In the genomic region with DNA sequence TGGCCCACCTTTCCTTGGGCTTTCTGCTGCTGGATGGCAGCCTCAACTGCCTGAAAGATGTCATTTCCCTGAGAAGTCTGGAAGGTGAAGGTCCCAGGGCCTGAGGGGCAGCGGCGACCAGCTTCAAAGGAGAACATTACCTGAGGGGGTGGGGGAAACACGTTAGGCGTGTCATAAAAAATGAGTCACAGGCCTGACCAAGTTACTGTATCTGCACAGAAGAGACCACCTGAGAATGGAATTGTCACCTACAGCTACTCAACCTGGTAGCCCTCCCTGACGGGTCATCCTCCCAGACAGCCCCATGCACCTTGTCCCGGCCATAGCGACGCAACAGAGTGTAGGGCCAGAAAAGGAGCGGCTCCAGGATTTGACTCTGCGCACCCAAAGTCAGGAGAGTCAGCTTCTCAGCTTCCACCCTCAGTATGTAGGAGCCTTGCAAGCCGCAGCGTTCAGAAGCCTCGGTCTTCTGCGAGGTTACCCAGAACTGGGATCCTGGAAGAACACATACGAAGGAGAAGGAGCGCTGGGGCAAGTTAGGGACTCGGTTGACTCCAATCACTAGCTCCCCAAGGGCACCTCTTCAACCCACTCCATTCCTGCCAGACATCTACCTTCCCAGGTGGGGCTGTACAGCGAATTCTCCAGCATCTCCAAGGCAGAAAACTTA, we compare ENCODE assay signal across 8 mouse cellular contexts. TPM values are rescaled to one million over a fixed set of nuclear protein-coding genes. Genes with fewer than 3 reads are reported as not detected.
A peak's percentile ranks its signal among the peaks of the same experiment; 100 is the strongest.
DNase-seq lines count a peak whose midpoint lies in the region; ATAC-seq and TF ChIP-seq lines count a peak whose summit lies in the region.

No protein-coding gene starts in this region.

- peaks cover 49% of the 10 kb centered on the region for H3K4me1 ChIP-seq in kidney, embryonic 15.5 days
- H3K4me1 ChIP-seq in bone marrow macrophage, adult 2 months (ENCODE audit: control insufficient read depth, insufficient read depth, low read length) = peaks cover 12% of the 10 kb centered on the region
- H3K4me1 ChIP-seq in hindbrain, embryonic 15.5 days (replicated peaks) = peaks cover 21% of the 10 kb centered on the region
- peaks cover 19% of the 10 kb centered on the region for H3K4me1 ChIP-seq in midbrain, embryonic 15.5 days

- TF ChIP-seq POLR2A in bone marrow macrophage, adult 2 months (IDR thresholded peaks at IDR 0.05; ENCODE audit: borderline replicate concordance, low read depth, low read length) = no peak

- H3K27ac ChIP-seq in kidney, embryonic 15.5 days = no peak overlapping the region; the same call in 1 of the 2 replicates
- no peak overlapping the region for H3K27ac ChIP-seq in bone marrow macrophage, adult 2 months (ENCODE audit: insufficient read depth, low read depth, low read length)
- no peak overlapping the region for H3K27ac ChIP-seq in hindbrain, embryonic 15.5 days (replicated peaks)
- H3K27ac ChIP-seq in midbrain, embryonic 15.5 days = no peak overlapping the region

- no peak; the same call in 1 of the 2 replicates for TF ChIP-seq CTCF in bone marrow macrophage, adult 2 months (IDR thresholded peaks at IDR 0.05; ENCODE audit: low read depth, low read length)

- no peak for ATAC-seq in kidney, embryonic 15.5 days (replicated peaks; ENCODE audit: low FRiP score)
- ATAC-seq in hindbrain, embryonic 15.5 days (ENCODE audit: low FRiP score, low read depth) = no peak
- ATAC-seq in midbrain, embryonic 15.5 days (replicated peaks) = no peak
- no peak for ATAC-seq in activated CD4-positive, CD25-positive, alpha-beta regulatory T cell, adult 4 months

- DNase-seq in kidney, adult 9 months = no peak
- DNase-seq in spleen, adult 12 weeks (ENCODE audit: low spot score) = no peak
- DNase-seq in gastrocnemius, postnatal 10 days = no peak

- no peaks in the 10 kb centered on the region for H3K9me3 ChIP-seq in kidney, embryonic 15.5 days (replicated peaks)
- H3K9me3 ChIP-seq in hindbrain, embryonic 15.5 days = no peaks in the 10 kb centered on the region
- no peaks in the 10 kb centered on the region for H3K9me3 ChIP-seq in midbrain, embryonic 15.5 days

- peaks cover 31% of the 10 kb centered on the region for H3K27me3 ChIP-seq in kidney, embryonic 15.5 days
- peaks cover 43% of the 10 kb centered on the region for H3K27me3 ChIP-seq in hindbrain, embryonic 15.5 days
- H3K27me3 ChIP-seq in midbrain, embryonic 15.5 days (replicated peaks) = peaks cover 45% of the 10 kb centered on the region

- peak overlapping the region; percentile 93 for H3K4me2 ChIP-seq in kidney, embryonic 15.5 days
- peak overlapping the region; percentile 79 for H3K4me2 ChIP-seq in hindbrain, embryonic 15.5 days
- peak overlapping the region; percentile 80 for H3K4me2 ChIP-seq in midbrain, embryonic 15.5 days

- peak overlapping the region; percentile 71 for H3K4me3 ChIP-seq in kidney, embryonic 15.5 days (replicated peaks)
- H3K4me3 ChIP-seq in bone marrow macrophage, adult 2 months (ENCODE audit: insufficient read depth, low read length) = peak overlapping the region; percentile 78
- peak overlapping the region; percentile 41 for H3K4me3 ChIP-seq in hindbrain, embryonic 15.5 days
- H3K4me3 ChIP-seq in midbrain, embryonic 15.5 days = peak overlapping the region; percentile 42

- H3K36me3 ChIP-seq in kidney, embryonic 15.5 days = peaks cover 13% of the 10 kb centered on the region
- no peaks in the 10 kb centered on the region for H3K36me3 ChIP-seq in hindbrain, embryonic 15.5 days
- no peaks in the 10 kb centered on the region for H3K36me3 ChIP-seq in midbrain, embryonic 15.5 days (replicated peaks)

- H3K9ac ChIP-seq in kidney, embryonic 15.5 days = peak overlapping the region; percentile 61
- H3K9ac ChIP-seq in hindbrain, embryonic 15.5 days = peak overlapping the region; percentile 37; the same call in 1 of the 2 replicates
- peak overlapping the region; percentile 28; the same call in 1 of the 2 replicates for H3K9ac ChIP-seq in midbrain, embryonic 15.5 days

- 35% methylated on average over 18 of the region's 18 CpGs for WGBS in kidney, embryonic 15.5 days
- 17% methylated on average over 18 of the region's 18 CpGs for WGBS in hindbrain, embryonic 15.5 days
- WGBS in midbrain, embryonic 15.5 days = 20% methylated on average over 18 of the region's 18 CpGs

RNA-seq across cellular contexts. Expression of gene Dok1, which starts 1.2 kb away (rescaled TPM):
- 13.7 and 14.7 TPM in 2 replicates for polyA plus RNA-seq in kidney, embryonic 15.5 days (2015; fragmentation: Nextera tagmentation; extraction: Ambion mirVana)
- polyA plus RNA-seq in bone marrow macrophage, adult 2 months (2012; ENCODE audit: insufficient read depth, insufficient read length, missing spikeins) = 69.9 and 72.0 TPM in 2 replicates
- 1.7 and 2.6 TPM in 2 replicates for polyA plus RNA-seq in hindbrain, embryonic 15.5 days (2015; fragmentation: Nextera tagmentation; extraction: Ambion mirVana)
- polyA plus RNA-seq in midbrain, embryonic 15.5 days (2015; fragmentation: Nextera tagmentation; extraction: Ambion mirVana) = 2.3 TPM in 2 replicates
- 10 to 100 TPM; 26.3 to 47.2 TPM for polyA plus RNA-seq in activated CD4-positive, CD25-positive, alpha-beta regulatory T cell, adult 4 months (2017; shearing (Covaris generic))
- total RNA-seq in gastrocnemius, postnatal 10 days (2021) = 10 to 100 TPM in 1 of 2 experiments, 1 to 10 TPM in 1; 6.2 to 10.7 TPM

RNA-seq across cellular contexts. Expression of gene Loxl3, which starts 1.9 kb away (rescaled TPM):
- polyA plus RNA-seq in kidney, embryonic 15.5 days (2015; fragmentation: Nextera tagmentation; extraction: Ambion mirVana) = 18.0 and 21.6 TPM in 2 replicates
- polyA plus RNA-seq in bone marrow macrophage, adult 2 months (2012; ENCODE audit: insufficient read depth, insufficient read length, missing spikeins) = 18.8 and 21.2 TPM in 2 replicates
- 6.6 and 6.7 TPM in 2 replicates for polyA plus RNA-seq in hindbrain, embryonic 15.5 days (2015; fragmentation: Nextera tagmentation; extraction: Ambion mirVana)
- polyA plus RNA-seq in midbrain, embryonic 15.5 days (2015; fragmentation: Nextera tagmentation; extraction: Ambion mirVana) = 6.8 and 7.6 TPM in 2 replicates
- polyA plus RNA-seq in activated CD4-positive, CD25-positive, alpha-beta regulatory T cell, adult 4 months (2017; shearing (Covaris generic)) = under 1 TPM in 1 of 2 experiments, not detected in 1; 0.26 TPM
- 10 to 100 TPM; 10.5 to 11.9 TPM for total RNA-seq in gastrocnemius, postnatal 10 days (2021)

RNA-seq across cellular contexts. Expression of gene Aup1, which starts 22.3 kb away (rescaled TPM):
- 196 and 221 TPM in 2 replicates for polyA plus RNA-seq in kidney, embryonic 15.5 days (2015; fragmentation: Nextera tagmentation; extraction: Ambion mirVana)
- polyA plus RNA-seq in bone marrow macrophage, adult 2 months (2012; ENCODE audit: insufficient read depth, insufficient read length, missing spikeins) = 354 and 391 TPM in 2 replicates
- 168 and 186 TPM in 2 replicates for polyA plus RNA-seq in hindbrain, embryonic 15.5 days (2015; fragmentation: Nextera tagmentation; extraction: Ambion mirVana)
- 182 and 198 TPM in 2 replicates for polyA plus RNA-seq in midbrain, embryonic 15.5 days (2015; fragmentation: Nextera tagmentation; extraction: Ambion mirVana)
- polyA plus RNA-seq in activated CD4-positive, CD25-positive, alpha-beta regulatory T cell, adult 4 months (2017; shearing (Covaris generic)) = 100 to 1,000 TPM; 432 to 455 TPM
- 10 to 100 TPM; 66.9 to 70.7 TPM for total RNA-seq in gastrocnemius, postnatal 10 days (2021)

RNA-seq across cellular contexts. Expression of gene Htra2, which starts 23.0 kb away (rescaled TPM):
- 83.9 and 87.5 TPM in 2 replicates for polyA plus RNA-seq in kidney, embryonic 15.5 days (2015; fragmentation: Nextera tagmentation; extraction: Ambion mirVana)
- 90.8 and 108 TPM in 2 replicates for polyA plus RNA-seq in bone marrow macrophage, adult 2 months (2012; ENCODE audit: insufficient read depth, insufficient read length, missing spikeins)
- 78.3 and 79.8 TPM in 2 replicates for polyA plus RNA-seq in hindbrain, embryonic 15.5 days (2015; fragmentation: Nextera tagmentation; extraction: Ambion mirVana)
- 79.0 and 81.2 TPM in 2 replicates for polyA plus RNA-seq in midbrain, embryonic 15.5 days (2015; fragmentation: Nextera tagmentation; extraction: Ambion mirVana)
- polyA plus RNA-seq in activated CD4-positive, CD25-positive, alpha-beta regulatory T cell, adult 4 months (2017; shearing (Covaris generic)) = 10 to 100 TPM; 19.0 to 22.2 TPM
- total RNA-seq in gastrocnemius, postnatal 10 days (2021) = 10 to 100 TPM; 23.8 to 28.4 TPM

RNA-seq across cellular contexts. Expression of gene Dqx1, which starts 25.6 kb away (rescaled TPM):
- 3.1 and 4.0 TPM in 2 replicates for polyA plus RNA-seq in kidney, embryonic 15.5 days (2015; fragmentation: Nextera tagmentation; extraction: Ambion mirVana)
- polyA plus RNA-seq in bone marrow macrophage, adult 2 months (2012; ENCODE audit: insufficient read depth, insufficient read length, missing spikeins) = 0.83 and 1.6 TPM in 2 replicates
- 0.62 and 0.75 TPM in 2 replicates for polyA plus RNA-seq in hindbrain, embryonic 15.5 days (2015; fragmentation: Nextera tagmentation; extraction: Ambion mirVana)
- 0.51 and 0.75 TPM in 2 replicates for polyA plus RNA-seq in midbrain, embryonic 15.5 days (2015; fragmentation: Nextera tagmentation; extraction: Ambion mirVana)
- polyA plus RNA-seq in activated CD4-positive, CD25-positive, alpha-beta regulatory T cell, adult 4 months (2017; shearing (Covaris generic)) = 1 to 10 TPM; 1.5 to 1.6 TPM
- total RNA-seq in gastrocnemius, postnatal 10 days (2021) = under 1 TPM; 0.42 to 0.65 TPM
